Mouse (Mus musculus) embryo, embryonic 11 days (tissue): Measurements from ENCODE around the gene Mok.
A peak's percentile ranks its signal among the peaks of the same experiment; 100 is the strongest.

Source experiments
- DNase-seq: peaks from one replicate; pipeline ENCODE4 v3.0.0-alpha.2; 2015

Gene Mok

DNA sequence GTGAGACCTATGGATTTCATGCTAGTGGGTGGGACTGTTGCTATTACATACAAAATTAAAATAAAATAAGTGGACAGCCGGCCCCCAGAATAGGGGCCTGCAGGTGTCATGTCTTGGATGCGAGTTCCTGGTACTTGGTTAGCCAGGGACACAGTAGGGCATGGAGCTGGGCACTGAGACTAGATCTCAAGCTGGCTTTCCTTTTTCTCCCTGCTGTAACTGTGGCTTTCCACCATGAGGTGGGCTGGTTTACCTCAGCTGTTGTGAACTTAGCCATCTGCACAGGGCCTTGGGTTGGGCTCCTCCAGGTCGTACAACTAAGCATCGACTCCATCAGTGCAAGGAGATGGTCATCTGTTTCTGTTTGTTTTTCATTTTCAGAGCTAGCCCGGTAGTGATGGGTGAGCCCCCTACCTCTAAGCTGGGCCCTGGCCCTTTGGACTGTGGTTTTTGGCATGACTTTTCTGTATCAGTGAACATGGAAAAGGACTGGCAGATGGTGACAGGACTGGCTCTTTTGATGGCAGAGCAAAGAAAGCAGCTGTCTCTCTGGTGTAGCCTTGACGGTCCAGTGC lies 5.5 kb upstream of the Mok start:
- no peak for DNase-seq

DNA sequence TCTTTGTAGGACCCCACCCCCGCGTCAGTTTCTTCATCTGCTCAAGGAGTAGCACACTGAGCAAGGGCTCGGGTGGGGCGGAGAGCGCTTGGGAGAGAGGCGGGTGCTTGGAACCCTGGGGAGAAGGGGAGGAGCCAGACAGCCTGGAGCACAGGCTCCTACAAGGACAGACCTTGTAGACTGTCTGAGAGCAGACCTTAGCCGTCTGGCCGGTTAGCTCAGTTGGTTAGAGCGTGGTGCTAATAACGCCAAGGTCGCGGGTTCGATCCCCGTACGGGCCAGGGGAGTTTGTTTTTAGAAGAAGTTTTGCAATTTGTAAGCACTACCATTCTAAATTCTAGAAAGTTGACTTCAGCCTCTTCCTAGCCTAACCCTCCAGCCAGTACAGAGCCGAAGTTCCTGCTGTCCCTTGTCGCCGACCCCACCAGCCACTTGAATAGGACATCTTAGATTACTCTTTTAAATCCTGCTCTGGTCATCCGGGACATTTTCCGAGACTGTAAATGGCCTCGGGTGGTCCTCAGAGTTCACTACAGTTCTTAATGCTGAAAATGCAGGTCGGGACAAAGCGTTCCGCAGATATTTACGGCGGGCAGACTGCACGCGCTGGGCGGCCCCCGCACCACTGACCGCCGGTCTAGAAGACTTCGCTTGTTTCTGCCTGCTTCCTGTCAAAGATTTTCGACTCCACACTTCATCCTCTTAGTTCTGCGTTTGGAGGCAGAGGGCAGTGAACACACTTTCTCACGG lies 4.6 kb upstream of the Mok start:
- DNase-seq = peak; percentile 91

DNA sequence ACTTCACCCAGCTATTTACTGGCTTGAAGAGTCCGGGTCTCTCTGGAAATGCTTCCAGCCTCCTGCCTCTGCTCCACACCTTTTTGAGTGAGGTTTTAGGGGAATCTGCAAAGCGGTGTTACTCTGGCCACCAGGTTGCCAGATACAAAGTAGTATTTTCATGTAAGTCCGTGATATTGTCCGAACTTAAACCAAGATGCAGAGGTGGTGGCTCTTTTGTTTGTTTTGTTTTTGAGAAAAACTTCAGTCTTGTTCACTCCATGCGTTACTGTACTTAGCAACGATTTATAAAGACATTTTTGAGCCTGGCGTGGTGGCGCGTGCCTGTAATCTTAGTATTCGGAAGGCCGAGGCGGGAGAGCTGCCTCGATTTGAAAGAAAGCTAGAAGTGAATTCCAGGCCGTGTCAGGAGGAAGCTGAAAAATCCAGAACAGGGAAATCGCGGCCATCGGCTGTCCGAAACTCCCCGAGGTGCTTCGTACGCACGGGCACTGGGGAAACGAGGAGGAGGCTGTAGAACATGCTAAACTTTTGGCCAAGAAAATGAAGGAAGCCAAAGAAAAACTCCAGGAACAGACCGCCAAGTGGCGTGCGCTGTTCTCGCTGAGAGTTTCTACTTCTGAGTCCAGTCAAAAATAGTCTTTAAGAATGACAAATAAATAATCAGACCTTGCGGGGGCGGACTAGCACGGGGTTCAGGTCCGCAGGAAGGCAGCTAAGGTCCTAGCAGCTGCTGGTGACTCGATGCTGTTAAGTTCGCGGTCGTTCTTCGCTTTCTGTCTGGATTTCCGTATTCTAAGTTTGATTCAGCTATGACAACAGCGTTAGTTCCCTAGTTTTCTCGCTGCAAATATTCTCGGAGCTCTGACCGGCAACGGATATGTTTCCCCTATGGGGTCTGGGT lies 3.7 kb upstream of the Mok start:
- DNase-seq = peak; percentile 50

DNA sequence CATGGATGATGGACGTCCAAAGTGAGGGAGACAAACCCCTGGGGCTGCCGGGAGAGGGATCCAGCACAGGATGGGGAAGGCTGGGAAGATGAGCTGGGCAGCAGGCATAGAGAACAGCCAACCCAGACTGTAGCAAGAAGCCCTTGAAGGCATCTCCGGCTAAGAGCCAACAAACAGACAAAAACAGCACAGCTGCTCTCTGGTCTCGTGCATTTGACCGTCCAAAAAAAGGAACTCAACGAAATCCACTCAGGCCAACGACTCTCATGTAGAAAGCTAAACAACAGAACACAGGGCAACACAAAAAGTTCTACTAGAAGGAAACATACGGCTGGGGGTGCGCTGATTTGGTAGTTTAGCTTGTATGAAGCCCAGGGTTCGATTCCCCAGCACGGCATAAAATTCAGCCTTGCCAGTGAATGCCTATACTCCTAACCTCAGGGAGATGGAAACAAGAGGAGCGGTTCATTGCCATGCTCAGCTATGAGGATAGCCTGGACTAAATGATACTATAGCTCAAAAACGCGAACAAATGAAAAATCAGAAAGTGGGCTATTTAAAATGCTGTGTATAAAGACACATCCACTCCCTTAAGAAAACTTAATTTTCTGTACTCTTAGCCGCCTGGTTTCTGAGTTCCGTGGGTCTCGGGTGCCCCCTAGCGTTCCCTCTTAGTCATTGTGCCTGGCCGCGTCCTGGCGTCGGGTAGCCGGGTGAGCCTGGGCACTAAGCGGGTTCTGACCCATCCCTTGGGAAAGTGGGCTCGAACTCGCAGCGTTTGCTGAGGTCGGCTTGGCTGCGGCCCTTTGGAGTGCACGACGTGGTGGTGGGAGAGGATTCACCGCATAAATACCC lies 2.7 kb upstream of the Mok start:
- peak; percentile 87 for DNase-seq

- DNase-seq = no peak
These were observed 1.2 kb upstream of the Mok start for GRCm38 (mm10) chr12:110841731-110842493.

DNA sequence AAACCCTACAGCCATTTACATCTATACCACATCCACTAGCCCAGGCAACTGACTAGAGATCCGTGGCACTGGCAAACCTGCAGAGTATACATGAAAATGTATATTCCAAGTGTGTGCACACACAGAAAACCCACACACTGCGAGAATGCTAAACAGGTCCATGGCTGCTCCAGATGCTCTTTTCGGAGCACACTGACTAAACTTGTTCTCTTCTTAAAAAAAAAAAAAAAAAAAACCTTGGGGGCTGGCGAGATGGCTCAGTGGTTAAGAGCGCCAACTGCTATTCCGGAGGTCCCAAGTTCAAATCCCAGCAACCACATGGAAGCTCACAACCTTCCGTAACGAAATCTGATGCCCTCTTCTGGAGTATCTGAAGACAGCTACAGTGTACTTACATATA lies 2.9 kb downstream of the Mok start:
- no peak for DNase-seq

- DNase-seq = peak; percentile 33
These were observed 3.4 kb downstream of the Mok start for GRCm38 (mm10) chr12:110837192-110837841.

DNA sequence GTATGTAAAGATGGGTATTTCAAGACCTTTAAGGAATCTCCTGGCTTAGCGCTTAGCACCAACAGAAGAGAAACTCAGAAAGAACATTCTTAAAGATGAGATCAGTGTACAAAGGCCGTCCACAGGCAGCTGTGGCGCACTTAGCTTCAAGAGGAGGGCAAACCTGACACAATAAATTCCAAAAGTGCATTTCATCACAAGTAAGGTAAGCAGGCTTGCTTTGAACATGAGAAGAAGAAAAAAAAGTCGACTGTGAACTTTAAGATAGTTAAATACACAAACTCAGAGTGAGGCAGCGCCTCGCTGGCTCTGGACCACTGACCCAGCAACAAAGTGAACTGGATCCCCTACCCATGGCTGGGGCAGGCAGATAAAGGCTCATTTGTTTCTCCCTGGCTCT lies 4.0 kb downstream of the Mok start:
- peak; percentile 11 for DNase-seq

GRCm38 (mm10) chr12:110835182-110835581 lies 5.6 kb downstream of the Mok start:
- DNase-seq = no peak

DNA sequence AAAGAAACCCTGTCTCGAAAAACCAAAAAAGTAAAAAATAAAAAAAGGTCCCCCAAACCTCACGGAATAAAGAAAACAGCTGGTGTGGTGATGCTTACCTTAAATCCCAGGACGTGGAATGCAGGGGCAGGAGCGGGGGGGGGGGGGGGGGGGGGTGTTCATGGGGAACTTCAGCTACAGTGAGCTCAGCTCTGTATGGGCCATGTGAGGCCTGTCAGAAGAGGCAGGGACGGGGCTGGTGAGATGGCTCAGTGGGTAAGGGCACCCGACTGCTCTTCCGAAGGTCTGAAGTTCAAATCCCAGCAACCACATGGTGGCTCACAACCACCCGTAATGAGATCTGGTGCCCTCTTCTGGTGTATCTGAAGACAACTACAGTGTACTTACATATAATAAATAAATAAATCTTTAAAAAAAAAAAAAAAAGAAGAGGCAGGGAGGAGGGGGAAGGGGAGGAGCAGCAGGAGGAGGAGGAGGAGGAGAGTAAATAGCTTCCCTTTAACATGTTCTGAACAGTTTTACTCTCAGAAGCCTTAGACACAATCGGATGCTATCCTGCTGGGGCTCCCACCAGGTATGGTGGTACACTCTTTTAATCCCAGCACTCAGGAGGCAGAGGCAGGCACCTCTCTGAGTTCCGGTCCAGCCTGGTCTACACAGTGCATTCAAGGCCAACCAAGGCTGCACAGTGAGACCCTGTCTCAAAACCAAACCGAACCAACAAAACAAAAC lies 10.3 kb downstream of the Mok start:
- DNase-seq = no peak

- no peak for DNase-seq
These were observed 11.8 kb downstream of the Mok start for GRCm38 (mm10) chr12:110828908-110829307.

GRCm38 (mm10) chr12:110822366-110822765 lies 18.4 kb downstream of the Mok start:
- DNase-seq = no peak

- no peak for DNase-seq
These were observed 19.0 kb downstream of the Mok start for GRCm38 (mm10) chr12:110821787-110822186.

GRCm38 (mm10) chr12:110819367-110819766 lies 21.4 kb downstream of the Mok start:
- DNase-seq = no peak

DNA sequence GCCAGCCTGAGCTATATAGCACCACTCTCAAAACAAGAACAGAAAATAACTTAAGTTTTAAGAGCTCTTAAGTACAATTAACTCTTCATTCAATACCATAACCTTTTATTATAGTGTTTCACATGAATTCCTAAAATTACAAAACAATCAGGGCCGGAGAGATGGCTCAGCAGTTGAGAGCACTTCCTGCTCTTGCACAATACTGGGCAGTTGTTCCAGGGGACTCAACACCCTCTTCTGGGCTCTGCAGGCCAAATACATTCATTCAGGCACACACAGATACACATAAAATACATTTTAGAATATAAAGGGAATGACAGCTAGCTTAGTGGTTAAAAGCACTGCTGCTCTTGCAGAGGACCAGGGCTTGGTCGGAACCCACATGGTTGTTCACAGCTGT lies 23.9 kb downstream of the Mok start:
- no peak for DNase-seq

GRCm38 (mm10) chr12:110814924-110815323 lies 25.8 kb downstream of the Mok start:
- DNase-seq = no peak

DNA sequence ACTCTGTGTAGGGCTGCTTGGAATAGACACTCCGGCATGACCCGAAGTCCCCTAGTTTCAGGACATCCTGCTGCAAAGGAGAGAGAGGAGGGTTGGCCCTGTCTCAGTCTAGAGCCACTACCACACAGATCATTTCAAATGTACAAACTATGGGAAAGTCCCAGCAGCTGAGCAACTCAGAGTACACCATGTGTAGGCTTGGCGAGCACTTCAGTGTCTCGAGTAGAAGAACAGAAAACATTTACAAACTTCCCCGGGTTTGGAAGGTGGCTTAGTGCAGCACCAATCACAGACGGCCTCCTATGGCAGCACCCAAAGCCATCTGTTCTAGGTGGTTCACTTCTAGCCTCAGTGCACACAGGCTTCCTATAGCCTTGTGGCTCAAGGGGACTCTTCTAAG lies 27.1 kb downstream of the Mok start:
- DNase-seq = no peak

DNA sequence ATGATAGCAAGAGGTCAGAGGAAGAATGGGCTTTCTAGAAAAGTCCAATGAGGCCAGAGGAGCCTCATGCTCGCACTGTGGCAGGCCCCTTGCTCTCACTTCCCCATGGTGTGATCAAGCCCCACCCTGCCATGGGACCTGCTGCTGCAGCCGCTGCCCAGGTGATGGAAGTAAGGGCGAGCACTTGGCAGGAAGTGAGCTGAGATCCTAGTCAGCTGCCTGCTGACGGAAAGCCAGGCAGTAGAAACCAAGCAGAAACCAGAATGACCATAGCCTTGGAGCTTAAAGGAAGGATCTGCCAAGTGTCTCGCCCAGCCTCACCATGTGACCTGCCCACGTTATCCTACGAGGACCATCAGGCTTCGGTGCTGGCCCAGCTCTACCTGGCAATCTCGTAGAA lies 27.6 kb downstream of the Mok start:
- DNase-seq = no peak

DNA sequence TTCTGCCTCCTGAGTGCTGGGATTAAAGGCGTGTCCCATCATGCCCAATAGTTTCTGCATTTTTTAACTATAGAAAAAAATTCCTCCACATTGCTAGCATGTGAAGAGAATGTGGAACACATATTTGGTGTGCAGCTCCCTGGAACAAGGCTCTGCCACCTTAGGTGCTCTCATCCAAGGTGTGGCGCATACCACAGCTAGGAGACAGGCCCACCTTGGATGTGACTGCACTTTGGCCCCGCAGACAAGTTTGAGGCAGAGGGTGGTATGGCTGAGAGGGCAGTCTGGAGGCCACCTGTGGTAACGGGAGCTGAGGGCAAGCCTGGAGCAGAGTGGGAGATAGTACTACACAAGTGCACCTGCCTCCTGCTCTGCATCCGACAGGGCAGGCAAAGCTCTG lies 31.9 kb downstream of the Mok start:
- no peak for DNase-seq

DNA sequence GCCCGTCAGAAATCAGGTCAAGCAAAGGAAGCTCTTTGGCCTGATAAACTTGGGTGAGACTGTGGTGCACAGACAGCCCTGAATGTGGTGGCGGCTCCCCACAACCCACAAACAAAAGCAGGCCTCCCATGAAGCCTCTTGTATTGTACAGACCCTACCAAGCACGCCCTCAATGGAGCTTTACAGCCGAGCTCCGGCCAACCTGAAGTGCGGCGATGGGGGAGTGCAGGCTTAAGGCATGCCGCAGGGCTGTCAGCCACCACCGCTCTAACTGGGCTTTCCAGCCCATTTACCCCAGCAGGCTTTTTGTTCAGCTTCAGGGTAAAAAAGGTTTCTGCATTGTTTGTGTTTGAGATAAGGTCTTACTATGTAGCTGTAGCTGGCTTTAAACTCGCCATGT lies 32.3 kb downstream of the Mok start:
- peak; percentile 26 for DNase-seq
